Mouse (Mus musculus): ENCODE data around the gene Tpmt. TPM values are rescaled to one million over a fixed set of nuclear protein-coding genes. Genes with fewer than 3 reads are reported as not detected.

The Tpmt gene
- polyA plus RNA-seq, 1 experiment from 2014 or later: 24.3 TPM

GRCm38 (mm10) chr13:47042024-47042633 lies 2.4 kb downstream of the Tpmt start:
- H3K4me3 ChIP-seq (replicated peaks): no peak overlapping the region
- no peak for ATAC-seq (ENCODE audit: insufficient number of reproducible peaks, insufficient read depth, low FRiP score, low TSS enrichment, low read depth)
- 56% methylated on average over 8 of the region's 8 CpGs for WGBS
- H3K27ac ChIP-seq: no peak overlapping the region
- peak overlapping the region; percentile 99; the same call in 1 of the 2 replicates for H3K4me2 ChIP-seq
- H3K9ac ChIP-seq (replicated peaks): no peak overlapping the region
- no peaks in the 10 kb centered on the region for H3K36me3 ChIP-seq
- no peaks in the 10 kb centered on the region; the same call in 1 of the 2 replicates for H3K27me3 ChIP-seq
- H3K4me1 ChIP-seq (replicated peaks): peaks cover 8% of the 10 kb centered on the region
- no peaks in the 10 kb centered on the region for H3K9me3 ChIP-seq

- Histone ChIP-seq H3K9me3 (no peaks in the 10 kb centered on the region), H3K27me3 (no peaks in the 10 kb centered on the region; the same call in 1 of the 2 replicates), H3K4me2 (no peak overlapping the region), H3K4me1 (replicated peaks) (peaks cover 8% of the 10 kb centered on the region), H3K9ac (replicated peaks) (no peak overlapping the region), H3K36me3 (no peaks in the 10 kb centered on the region), H3K4me3 (replicated peaks) (no peak overlapping the region), H3K27ac (no peak overlapping the region)
- 92% methylated on average over 5 of the region's 5 CpGs for WGBS
- ATAC-seq (ENCODE audit: insufficient number of reproducible peaks, insufficient read depth, low FRiP score, low TSS enrichment, low read depth): no peak
Measured at GRCm38 (mm10) chr13:47040061-47040460, 4.5 kb downstream of the Tpmt start.

- 88% methylated on average over 6 of the region's 6 CpGs for WGBS
- no peaks in the 10 kb centered on the region for H3K36me3 ChIP-seq
- no peaks in the 10 kb centered on the region for H3K4me1 ChIP-seq (replicated peaks)
- H3K4me2 ChIP-seq: no peak overlapping the region
- no peak overlapping the region for H3K9ac ChIP-seq (replicated peaks)
- H3K4me3 ChIP-seq (replicated peaks): no peak overlapping the region
- ATAC-seq (ENCODE audit: insufficient number of reproducible peaks, insufficient read depth, low FRiP score, low TSS enrichment, low read depth): no peak
- H3K27me3 ChIP-seq: no peaks in the 10 kb centered on the region
- H3K9me3 ChIP-seq: no peaks in the 10 kb centered on the region
- no peak overlapping the region for H3K27ac ChIP-seq
Measured at GRCm38 (mm10) chr13:47037946-47038345, 6.6 kb downstream of the Tpmt start.

- Histone ChIP-seq H3K4me2 (no peak overlapping the region), H3K9me3 (no peaks in the 10 kb centered on the region), H3K9ac (replicated peaks) (no peak overlapping the region), H3K27ac (no peak overlapping the region), H3K36me3 (no peaks in the 10 kb centered on the region), H3K4me3 (replicated peaks) (no peak overlapping the region), H3K27me3 (no peaks in the 10 kb centered on the region), H3K4me1 (replicated peaks) (no peaks in the 10 kb centered on the region)
- WGBS: 88% methylated on average over 4 of the region's 4 CpGs
- no peak for ATAC-seq (ENCODE audit: insufficient number of reproducible peaks, insufficient read depth, low FRiP score, low TSS enrichment, low read depth)
Measured at GRCm38 (mm10) chr13:47033602-47034001, 10.9 kb downstream of the Tpmt start.

GRCm38 (mm10) chr13:47030376-47031107 lies 14.0 kb downstream of the Tpmt start:
- 83% methylated on average over 17 of the region's 17 CpGs for WGBS
- no peaks in the 10 kb centered on the region for H3K9me3 ChIP-seq
- no peak for ATAC-seq (ENCODE audit: insufficient number of reproducible peaks, insufficient read depth, low FRiP score, low TSS enrichment, low read depth)
- no peaks in the 10 kb centered on the region for H3K27me3 ChIP-seq
- H3K4me2 ChIP-seq: no peak overlapping the region
- no peak overlapping the region for H3K4me3 ChIP-seq (replicated peaks)
- H3K36me3 ChIP-seq: 0 out of 2 replicates have a peak, but pooled peaks cover under 1% of the 10 kb centered on the region
- H3K4me1 ChIP-seq (replicated peaks): no peaks in the 10 kb centered on the region
- H3K27ac ChIP-seq: no peak overlapping the region
- no peak overlapping the region for H3K9ac ChIP-seq (replicated peaks)

GRCm38 (mm10) chr13:47020798-47021197 lies 23.7 kb downstream of the Tpmt start:
- ATAC-seq (ENCODE audit: insufficient number of reproducible peaks, insufficient read depth, low FRiP score, low TSS enrichment, low read depth): no peak
- Histone ChIP-seq H3K27me3 (no peaks in the 10 kb centered on the region), H3K9me3 (no peaks in the 10 kb centered on the region), H3K4me1 (replicated peaks) (no peaks in the 10 kb centered on the region), H3K9ac (replicated peaks) (no peak overlapping the region), H3K4me3 (replicated peaks) (no peak overlapping the region), H3K4me2 (no peak overlapping the region), H3K27ac (no peak overlapping the region), H3K36me3 (peaks cover 8% of the 10 kb centered on the region; the same call in 1 of the 2 replicates)
- 68% methylated on average over 7 of the region's 7 CpGs for WGBS

- no peak overlapping the region for H3K4me3 ChIP-seq (replicated peaks)
- peaks cover 1% of the 10 kb centered on the region; the same call in 1 of the 2 replicates for H3K36me3 ChIP-seq
- H3K27ac ChIP-seq: no peak overlapping the region
- H3K9ac ChIP-seq (replicated peaks): no peak overlapping the region
- H3K4me1 ChIP-seq (replicated peaks): peaks cover 1% of the 10 kb centered on the region; the same call in 1 of the 2 replicates
- no peak for ATAC-seq (ENCODE audit: insufficient number of reproducible peaks, insufficient read depth, low FRiP score, low TSS enrichment, low read depth)
- H3K4me2 ChIP-seq: no peak overlapping the region
- H3K9me3 ChIP-seq: no peaks in the 10 kb centered on the region
- WGBS: 84% methylated on average over 7 of the region's 7 CpGs
- peaks cover 8% of the 10 kb centered on the region; the same call in 1 of the 2 replicates for H3K27me3 ChIP-seq
Measured at GRCm38 (mm10) chr13:47019774-47020173, 24.8 kb downstream of the Tpmt start.

GRCm38 (mm10) chr13:47017259-47017658 lies 27.3 kb downstream of the Tpmt start:
- ATAC-seq (ENCODE audit: insufficient number of reproducible peaks, insufficient read depth, low FRiP score, low TSS enrichment, low read depth): no peak

GRCm38 (mm10) chr13:47015195-47015501 lies 29.4 kb downstream of the Tpmt start:
- Histone ChIP-seq H3K9me3 (peaks cover 37% of the 10 kb centered on the region), H3K9ac (replicated peaks) (no peak overlapping the region), H3K27ac (no peak overlapping the region), H3K36me3 (no peaks in the 10 kb centered on the region), H3K4me2 (peak overlapping the region; percentile 98), H3K27me3 (peaks cover 34% of the 10 kb centered on the region), H3K4me3 (replicated peaks) (peak overlapping the region; percentile 59; the same call in 1 of the 2 replicates), H3K4me1 (replicated peaks) (peaks cover 10% of the 10 kb centered on the region)
- 64% methylated on average over 5 of the region's 5 CpGs for WGBS
- ATAC-seq (ENCODE audit: insufficient number of reproducible peaks, insufficient read depth, low FRiP score, low TSS enrichment, low read depth): no peak

More at GRCm38 (mm10) chr13:47017259-47017658, 27.3 kb downstream of the Tpmt start:
- peaks cover 29% of the 10 kb centered on the region for H3K27me3 ChIP-seq
- WGBS: 58% methylated on average over 5 of the region's 5 CpGs
- peaks cover 18% of the 10 kb centered on the region; the same call in 1 of the 2 replicates for H3K9me3 ChIP-seq
- H3K9ac ChIP-seq (replicated peaks): no peak overlapping the region
- H3K27ac ChIP-seq: no peak overlapping the region
- H3K4me2 ChIP-seq: no peak overlapping the region
- no peaks in the 10 kb centered on the region for H3K36me3 ChIP-seq
- peaks cover 10% of the 10 kb centered on the region for H3K4me1 ChIP-seq (replicated peaks)
- no peak overlapping the region for H3K4me3 ChIP-seq (replicated peaks)

GRCm38 (mm10) chr13:47014334-47015194 lies 30.0 kb downstream of the Tpmt start, which contains the start of gene Nhlrc1:
Gene Nhlrc1 (minus strand): TSS chr13:47014850.
- Histone ChIP-seq H3K4me2 (peak within 1 kb of the TSS; percentile 98), H3K27ac (no peak within 1 kb of the TSS), H3K9ac (replicated peaks) (peak within 1 kb of the TSS; percentile 59), H3K36me3 (no peaks in the 10 kb centered on the region), H3K27me3 (peaks cover 34% of the 10 kb centered on the region), H3K4me1 (replicated peaks) (peaks cover 10% of the 10 kb centered on the region), H3K9me3 (peaks cover 43% of the 10 kb centered on the region), H3K4me3 (replicated peaks) (peak within 1 kb of the TSS; percentile 59)
- peak; percentile 75 for ATAC-seq (ENCODE audit: insufficient number of reproducible peaks, insufficient read depth, low FRiP score, low TSS enrichment, low read depth)
- WGBS: 5% methylated on average over 73 of the region's 73 CpGs

- H3K27me3 ChIP-seq: peaks cover 34% of the 10 kb centered on the region
Measured at GRCm38 (mm10) chr13:47013740-47014139, 30.8 kb downstream of the Tpmt start.

More at GRCm38 (mm10) chr13:47013740-47014139, 30.8 kb downstream of the Tpmt start:
- peaks cover 47% of the 10 kb centered on the region for H3K9me3 ChIP-seq
- no peak overlapping the region for H3K27ac ChIP-seq
- no peaks in the 10 kb centered on the region for H3K36me3 ChIP-seq
- peak overlapping the region; percentile 98 for H3K4me2 ChIP-seq
- no peak for ATAC-seq (ENCODE audit: insufficient number of reproducible peaks, insufficient read depth, low FRiP score, low TSS enrichment, low read depth)
- 63% methylated on average over 10 of the region's 10 CpGs for WGBS
- H3K4me1 ChIP-seq (replicated peaks): peaks cover 10% of the 10 kb centered on the region
- H3K4me3 ChIP-seq (replicated peaks): peak overlapping the region; percentile 59
- no peak overlapping the region for H3K9ac ChIP-seq (replicated peaks)
